Mouse (Mus musculus): ENCODE measurements at regions not wholly inside any gene's neighbourhood (a gene's known extent, or its start where the extent isn't known, plus 50 kb on each side); places are given as distances from the start of the nearest gene placed in this dataset.
A peak's percentile ranks its signal among the peaks of the same experiment; 100 is the strongest.

- Histone ChIP-seq H3K4me2 (replicated peaks; ENCODE audit: low read depth) (no peak overlapping the region), H3K36me3 (ENCODE audit: control insufficient read depth, insufficient read depth, low read length) (no peaks in the 10 kb centered on the region), H3K9ac (ENCODE audit: low read length) (no peak overlapping the region), H3K4me3 (ENCODE audit: low read depth, low read length) (no peak overlapping the region), H3K27me3 (ENCODE audit: control insufficient read depth, insufficient read depth, low read length) (no peaks in the 10 kb centered on the region), H3K9me3 (ENCODE audit: control insufficient read depth, low read length) (no peaks in the 10 kb centered on the region), H3K27ac (replicated peaks) (no peak overlapping the region), H3K4me1 (replicated peaks; ENCODE audit: control insufficient read depth, insufficient read depth) (no peaks in the 10 kb centered on the region)
- ATAC-seq (ENCODE audit: low FRiP score, low TSS enrichment) (peak; percentile 76; the same call in 1 of the 2 replicates), DNase-seq (ENCODE audit: low spot score) (no peak)
- TF ChIP-seq EP300 (optimal IDR thresholded peaks at IDR 0.05): no peak
- TF ChIP-seq CTCF (IDR thresholded peaks at IDR 0.05; ENCODE audit: low read depth): no peak
- WGBS: 86% methylated on average over 1 of the region's 1 CpGs
Measured at GRCm38 (mm10) chr3:77051884-77052283, 977.8 kb downstream of the Fstl5 start.

GRCm38 (mm10) chr3:77075055-77075454, 1001.0 kb downstream of the Fstl5 start:
- no peak overlapping the region for H3K9ac ChIP-seq (ENCODE audit: low read length)
- H3K4me1 ChIP-seq (replicated peaks; ENCODE audit: control insufficient read depth, insufficient read depth): no peaks in the 10 kb centered on the region
- no peak overlapping the region for H3K27ac ChIP-seq (replicated peaks)
- no peaks in the 10 kb centered on the region for H3K27me3 ChIP-seq (ENCODE audit: control insufficient read depth, insufficient read depth, low read length)
- H3K4me2 ChIP-seq (replicated peaks; ENCODE audit: low read depth): no peak overlapping the region
- DNase-seq (ENCODE audit: low spot score) (no peak), ATAC-seq (ENCODE audit: low FRiP score, low TSS enrichment) (no peak)
- no peak for TF ChIP-seq EP300 (optimal IDR thresholded peaks at IDR 0.05)
- TF ChIP-seq CTCF (IDR thresholded peaks at IDR 0.05; ENCODE audit: low read depth): no peak
- no peak overlapping the region for H3K4me3 ChIP-seq (ENCODE audit: low read depth, low read length)
- no peaks in the 10 kb centered on the region for H3K9me3 ChIP-seq (ENCODE audit: control insufficient read depth, low read length)
- H3K36me3 ChIP-seq (ENCODE audit: control insufficient read depth, insufficient read depth, low read length): no peaks in the 10 kb centered on the region

- Histone ChIP-seq H3K9me3 (ENCODE audit: control insufficient read depth, low read length) (no peaks in the 10 kb centered on the region), H3K4me3 (ENCODE audit: low read depth, low read length) (no peak overlapping the region), H3K4me2 (replicated peaks; ENCODE audit: low read depth) (no peak overlapping the region), H3K4me1 (replicated peaks; ENCODE audit: control insufficient read depth, insufficient read depth) (no peaks in the 10 kb centered on the region), H3K27ac (replicated peaks) (no peak overlapping the region), H3K27me3 (ENCODE audit: control insufficient read depth, insufficient read depth, low read length) (no peaks in the 10 kb centered on the region), H3K36me3 (ENCODE audit: control insufficient read depth, insufficient read depth, low read length) (no peaks in the 10 kb centered on the region), H3K9ac (ENCODE audit: low read length) (no peak overlapping the region)
- DNase-seq (ENCODE audit: low spot score): no peak
- TF ChIP-seq EP300 (optimal IDR thresholded peaks at IDR 0.05) (no peak), CTCF (IDR thresholded peaks at IDR 0.05; ENCODE audit: low read depth) (no peak)
- WGBS: 69% methylated on average over 3 of the region's 3 CpGs
- ATAC-seq (ENCODE audit: low FRiP score, low TSS enrichment): no peak
Measured at GRCm38 (mm10) chr3:77091812-77092211, 1017.7 kb downstream of the Fstl5 start.

- Histone ChIP-seq H3K27ac (replicated peaks) (no peak overlapping the region), H3K4me1 (replicated peaks; ENCODE audit: control insufficient read depth, insufficient read depth) (no peaks in the 10 kb centered on the region), H3K9me3 (ENCODE audit: control insufficient read depth, low read length) (no peaks in the 10 kb centered on the region), H3K36me3 (ENCODE audit: control insufficient read depth, insufficient read depth, low read length) (no peaks in the 10 kb centered on the region), H3K4me3 (ENCODE audit: low read depth, low read length) (no peak overlapping the region), H3K4me2 (replicated peaks; ENCODE audit: low read depth) (no peak overlapping the region), H3K27me3 (ENCODE audit: control insufficient read depth, insufficient read depth, low read length) (no peaks in the 10 kb centered on the region), H3K9ac (ENCODE audit: low read length) (no peak overlapping the region)
- ATAC-seq (ENCODE audit: low FRiP score, low TSS enrichment) (no peak), DNase-seq (ENCODE audit: low spot score) (no peak)
- 37% methylated on average over 2 of the region's 2 CpGs for WGBS
- TF ChIP-seq CTCF (IDR thresholded peaks at IDR 0.05; ENCODE audit: low read depth) (no peak), EP300 (optimal IDR thresholded peaks at IDR 0.05) (no peak)
Measured at GRCm38 (mm10) chr3:77112969-77113368, 1038.9 kb downstream of the Fstl5 start.

DNA sequence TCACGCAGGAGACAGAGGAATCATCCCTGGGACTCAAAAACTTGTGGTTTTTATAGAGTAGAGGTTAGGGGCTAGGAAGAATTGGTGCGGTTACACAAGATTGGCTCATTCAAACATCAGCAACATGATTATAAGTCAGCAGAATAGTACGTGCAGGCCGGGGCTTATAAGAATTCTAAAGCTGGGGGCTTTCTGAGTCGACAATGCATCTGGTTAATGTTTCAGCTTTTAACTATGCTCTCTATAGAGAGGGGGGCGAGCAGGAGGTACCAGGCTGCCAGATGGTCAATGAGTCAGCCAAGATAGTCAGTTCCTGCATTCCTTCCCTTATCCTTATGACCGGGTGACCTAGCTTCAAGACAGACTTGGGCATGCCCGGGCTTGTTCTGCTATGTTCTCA, 1046.5 kb downstream of the Fstl5 start:
- Histone ChIP-seq H3K9ac (ENCODE audit: low read length) (no peak overlapping the region), H3K27me3 (ENCODE audit: control insufficient read depth, insufficient read depth, low read length) (no peaks in the 10 kb centered on the region), H3K4me3 (ENCODE audit: low read depth, low read length) (no peak overlapping the region), H3K27ac (replicated peaks) (no peak overlapping the region), H3K4me1 (replicated peaks; ENCODE audit: control insufficient read depth, insufficient read depth) (no peaks in the 10 kb centered on the region), H3K9me3 (ENCODE audit: control insufficient read depth, low read length) (no peaks in the 10 kb centered on the region), H3K36me3 (ENCODE audit: control insufficient read depth, insufficient read depth, low read length) (no peaks in the 10 kb centered on the region), H3K4me2 (replicated peaks; ENCODE audit: low read depth) (no peak overlapping the region)
- TF ChIP-seq EP300 (optimal IDR thresholded peaks at IDR 0.05) (no peak), CTCF (IDR thresholded peaks at IDR 0.05; ENCODE audit: low read depth) (no peak)
- ATAC-seq (ENCODE audit: low FRiP score, low TSS enrichment): no peak
- DNase-seq (ENCODE audit: low spot score): no peak
- 72% methylated on average over 8 of the region's 8 CpGs for WGBS

- TF ChIP-seq CTCF (IDR thresholded peaks at IDR 0.05; ENCODE audit: low read depth) (no peak), EP300 (optimal IDR thresholded peaks at IDR 0.05) (no peak)
- ATAC-seq (ENCODE audit: low FRiP score, low TSS enrichment) (no peak), DNase-seq (ENCODE audit: low spot score) (no peak)
- Histone ChIP-seq H3K27ac (replicated peaks) (no peak overlapping the region), H3K4me2 (replicated peaks; ENCODE audit: low read depth) (no peak overlapping the region), H3K27me3 (ENCODE audit: control insufficient read depth, insufficient read depth, low read length) (no peaks in the 10 kb centered on the region), H3K9ac (ENCODE audit: low read length) (no peak overlapping the region), H3K4me1 (replicated peaks; ENCODE audit: control insufficient read depth, insufficient read depth) (no peaks in the 10 kb centered on the region), H3K36me3 (ENCODE audit: control insufficient read depth, insufficient read depth, low read length) (no peaks in the 10 kb centered on the region), H3K4me3 (ENCODE audit: low read depth, low read length) (no peak overlapping the region), H3K9me3 (ENCODE audit: control insufficient read depth, low read length) (no peaks in the 10 kb centered on the region)
- WGBS: 69% methylated on average over 1 of the region's 1 CpGs
Measured at GRCm38 (mm10) chr3:77151636-77152035, 1077.6 kb downstream of the Fstl5 start.

Data from stomach, postnatal 0 days (tissue).